Mouse (Mus musculus) kidney, postnatal 0 days (tissue): ENCODE data around the gene Pias1. TPM values are rescaled to one million over a fixed set of nuclear protein-coding genes. Genes with fewer than 3 reads are reported as not detected.

Experiments
- ATAC-seq: fragments of 200-750 bp; cut with Nextera tagmentation; replicated peaks from 2 replicates; pipeline ENCODE4 v1.8.0; 2017; ENCODE audit warnings: low read depth, moderate number of reproducible peaks, moderate TSS enrichment, moderate library complexity; ENCODE audit not compliant: low FRiP score
- DNase-seq: peaks from one replicate; pipeline ENCODE4 v3.0.0-alpha.2; 2016; ENCODE audit warnings: low spot score
- H3K27ac ChIP-seq: fragments of 300-500 bp; sonication (generic); 2 replicates; pipeline ENCODE4 v1.5.1; 2014; ENCODE audit warnings: mild to moderate bottlenecking
- H3K27me3 ChIP-seq: fragments of 300-500 bp; sonication (generic); 2 replicates; pipeline ENCODE4 v1.6.1; 2014; ENCODE audit warnings: low read length, mixed read lengths; ENCODE audit not compliant: insufficient read depth
- H3K36me3 ChIP-seq: fragments of 300-500 bp; sonication (generic); 2 replicates; pipeline ENCODE4 v1.6.1; 2014; ENCODE audit warnings: low read length, mixed read lengths; ENCODE audit not compliant: insufficient read depth
- H3K4me1 ChIP-seq: fragments of 300-500 bp; sonication (generic); replicated peaks from 2 replicates; pipeline ENCODE4 v1.6.1; 2014; ENCODE audit warnings: antibody characterized with exemption, low read length, mixed read lengths; ENCODE audit not compliant: insufficient read depth
- H3K4me2 ChIP-seq: fragments of 300-500 bp; sonication (generic); 2 replicates; pipeline ENCODE4 v1.6.1; 2014; ENCODE audit warnings: mild to moderate bottlenecking, low read length, moderate library complexity, mixed read lengths
- H3K4me3 ChIP-seq: fragments of 300-500 bp; sonication (generic); replicated peaks from 2 replicates; pipeline ENCODE4 v1.5.1; 2014; ENCODE audit warnings: low read depth, low read length
- H3K9ac ChIP-seq: fragments of 300-500 bp; sonication (generic); 2 replicates; pipeline ENCODE4 v1.6.1; 2014; ENCODE audit warnings: low read depth, low read length
- H3K9me3 ChIP-seq: fragments of 300-500 bp; sonication (generic); replicated peaks from 2 replicates; pipeline ENCODE4 v1.6.1; 2016; ENCODE audit warnings: low read length, inconsistent platforms, mixed read lengths
- CTCF ChIP-seq: IDR thresholded peaks from 2 replicates; pipeline ENCODE4 v1.5.1; 2016; ENCODE audit warnings: antibody characterized with exemption, low read depth, mild to moderate bottlenecking, moderate library complexity
- WGBS: fragments of 180-500 bp; shearing (Covaris S2); extraction: QIAGEN DNeasy Blood & Tissue Kit; methylation state at CpG from one replicate; pipeline ENCODE4 v1.1.7; 2014; 5-methylcytosine and 5-hydroxymethylcytosine counted together
- polyA plus RNA-seq: library from polyadenylated mRNA; unstranded; fragments of >200 nt; fragmentation: Nextera tagmentation; extraction: Ambion mirVana; gene quantifications from 2 replicates; pipeline ENCODE4 v1.2.1, GENCODE M21; 2015

Gene Pias1
- polyA plus RNA-seq, 1 experiment from 2014 or later, result 48.6 TPM

- ATAC-seq (no peak), DNase-seq (no peak)
- no peak overlapping the region for H3K27ac ChIP-seq
- no peak overlapping the region for H3K9ac ChIP-seq
- TF ChIP-seq CTCF, result 0 out of 2 replicates have a peak, but pooled peaks have one; percentile 16
- no peak overlapping the region for H3K4me2 ChIP-seq
- peaks cover 18% of the 10 kb centered on the region; the same call in 1 of the 2 replicates for H3K4me1 ChIP-seq
- H3K4me3 ChIP-seq, result no peak overlapping the region
- 42% methylated on average over 4 of the region's 4 CpGs for WGBS
- H3K9me3 ChIP-seq, result no peaks in the 10 kb centered on the region
- no peaks in the 10 kb centered on the region for H3K27me3 ChIP-seq
- no peaks in the 10 kb centered on the region for H3K36me3 ChIP-seq
These were observed 151.8 kb downstream of the Pias1 start for GRCm38 (mm10) chr9:62835705-62836446.

GRCm38 (mm10) chr9:62834906-62835305, 152.8 kb downstream of the Pias1 start:
- Histone ChIP-seq H3K9ac (no peak overlapping the region), H3K27me3 (no peaks in the 10 kb centered on the region), H3K4me2 (no peak overlapping the region), H3K4me3 (no peak overlapping the region), H3K9me3 (no peaks in the 10 kb centered on the region), H3K27ac (no peak overlapping the region), H3K4me1 (peaks cover 18% of the 10 kb centered on the region; the same call in 1 of the 2 replicates), H3K36me3 (no peaks in the 10 kb centered on the region)
- 71% methylated on average over 5 of the region's 5 CpGs for WGBS
- DNase-seq, result no peak
- TF ChIP-seq CTCF, result no peak
- ATAC-seq, result no peak

- peaks cover 3% of the 10 kb centered on the region; the same call in 1 of the 2 replicates for H3K4me1 ChIP-seq
- H3K36me3 ChIP-seq, result no peaks in the 10 kb centered on the region
- WGBS, result 69% methylated on average over 6 of the region's 6 CpGs
- H3K9me3 ChIP-seq, result no peaks in the 10 kb centered on the region
- DNase-seq (no peak), ATAC-seq (no peak)
- no peak overlapping the region for H3K27ac ChIP-seq
- H3K4me3 ChIP-seq, result no peak overlapping the region
- H3K27me3 ChIP-seq, result no peaks in the 10 kb centered on the region
- TF ChIP-seq CTCF, result no peak
- no peak overlapping the region for H3K4me2 ChIP-seq
- no peak overlapping the region for H3K9ac ChIP-seq
These were observed 157.8 kb downstream of the Pias1 start for GRCm38 (mm10) chr9:62829877-62830276.

- Histone ChIP-seq H3K9me3 (no peaks in the 10 kb centered on the region), H3K4me1 (peaks cover 3% of the 10 kb centered on the region; the same call in 1 of the 2 replicates), H3K27ac (peak overlapping the region; percentile 37; the same call in 1 of the 2 replicates), H3K9ac (no peak overlapping the region), H3K36me3 (no peaks in the 10 kb centered on the region), H3K27me3 (no peaks in the 10 kb centered on the region), H3K4me2 (peak overlapping the region; percentile 49), H3K4me3 (peak overlapping the region; percentile 8; the same call in 1 of the 2 replicates)
- ATAC-seq (peak; percentile 96), DNase-seq (peak; percentile 99)
- TF ChIP-seq CTCF, result peak; percentile 99
- WGBS, result under 1% methylated on average over 23 of the region's 23 CpGs
These were observed 159.1 kb downstream of the Pias1 start for GRCm38 (mm10) chr9:62828662-62829086.

Other genes starting within 250 kb of the Pias1 start
- 15.1 and 15.4 TPM in 2 replicates for gene Fem1b, start 176.0 kb downstream of the Pias1 start, polyA plus RNA-seq
- 26.8 and 26.9 TPM in 2 replicates for gene Cln6, start 149.1 kb downstream of the Pias1 start, polyA plus RNA-seq
- 301 and 303 TPM in 2 replicates for gene Calml4, start 129.8 kb downstream of the Pias1 start, polyA plus RNA-seq
- not detected in 2 replicates for gene Skor1, start 161.0 kb upstream of the Pias1 start, polyA plus RNA-seq